Mouse (Mus musculus): Measurements from ENCODE around the gene Zbed3. TPM values are rescaled to one million over a fixed set of nuclear protein-coding genes. Genes with fewer than 3 reads are reported as not detected.
"Not testable (repeated sequence)": the region's sequence is repeated elsewhere in the genome, so short reads cannot be mapped to it uniquely, and the experiment has no call there.

Zbed3 gene
- polyA plus RNA-seq, 1 experiment from 2014 or later = 60.5 TPM

- Histone ChIP-seq H3K27ac (ENCODE audit: low read length) (no peak overlapping the region), H3K4me2 (replicated peaks; ENCODE audit: low read depth, low read length) (no peak overlapping the region), H3K36me3 (ENCODE audit: control insufficient read depth, insufficient read depth, low read length) (peaks cover 15% of the 10 kb centered on the region), H3K9ac (replicated peaks; ENCODE audit: low read depth, low read length) (no peak overlapping the region), H3K9me3 (ENCODE audit: control insufficient read depth, low read depth, low read length) (no peaks in the 10 kb centered on the region), H3K4me3 (ENCODE audit: low read depth, low read length) (no peak overlapping the region), H3K27me3 (ENCODE audit: control insufficient read depth, insufficient read depth, low read length) (no peaks in the 10 kb centered on the region), H3K4me1 (ENCODE audit: control insufficient read depth, insufficient read depth, low read length) (no peaks in the 10 kb centered on the region)
- WGBS = 23% methylated on average over 8 of the region's 8 CpGs
- peak; percentile 61; the same call in 1 of the 2 replicates for ATAC-seq (ENCODE audit: insufficient number of reproducible peaks, insufficient read depth, low FRiP score, low read depth)
These were observed 23.7 kb downstream of the Zbed3 start for GRCm38 (mm10) chr13:95347018-95347696.

- H3K4me1 ChIP-seq (ENCODE audit: control insufficient read depth, insufficient read depth, low read length) = no peaks in the 10 kb centered on the region
- H3K36me3 ChIP-seq (ENCODE audit: control insufficient read depth, insufficient read depth, low read length) = peaks cover 25% of the 10 kb centered on the region
- H3K9me3 ChIP-seq (ENCODE audit: control insufficient read depth, low read depth, low read length) = no peaks in the 10 kb centered on the region
- WGBS = 93% methylated on average over 3 of the region's 3 CpGs
- ATAC-seq (ENCODE audit: insufficient number of reproducible peaks, insufficient read depth, low FRiP score, low read depth) = no peak
- H3K9ac ChIP-seq (replicated peaks; ENCODE audit: low read depth, low read length) = no peak overlapping the region
- H3K27ac ChIP-seq (ENCODE audit: low read length) = no peak overlapping the region
- H3K4me3 ChIP-seq (ENCODE audit: low read depth, low read length) = no peak overlapping the region
- H3K27me3 ChIP-seq (ENCODE audit: control insufficient read depth, insufficient read depth, low read length) = no peaks in the 10 kb centered on the region
- H3K4me2 ChIP-seq (replicated peaks; ENCODE audit: low read depth, low read length) = no peak overlapping the region
These were observed 25.1 kb downstream of the Zbed3 start for GRCm38 (mm10) chr13:95348476-95348875.

- H3K9ac ChIP-seq (replicated peaks; ENCODE audit: low read depth, low read length) = no peak overlapping the region
- H3K4me1 ChIP-seq (ENCODE audit: control insufficient read depth, insufficient read depth, low read length) = no peaks in the 10 kb centered on the region
- H3K4me3 ChIP-seq (ENCODE audit: low read depth, low read length) = no peak overlapping the region
- H3K27ac ChIP-seq (ENCODE audit: low read length) = no peak overlapping the region
- peaks cover 74% of the 10 kb centered on the region for H3K36me3 ChIP-seq (ENCODE audit: control insufficient read depth, insufficient read depth, low read length)
- H3K9me3 ChIP-seq (ENCODE audit: control insufficient read depth, low read depth, low read length) = no peaks in the 10 kb centered on the region
- no peak for ATAC-seq (ENCODE audit: insufficient number of reproducible peaks, insufficient read depth, low FRiP score, low read depth)
- 90% methylated on average over 2 of the region's 2 CpGs for WGBS
- no peak overlapping the region for H3K4me2 ChIP-seq (replicated peaks; ENCODE audit: low read depth, low read length)
- no peaks in the 10 kb centered on the region for H3K27me3 ChIP-seq (ENCODE audit: control insufficient read depth, insufficient read depth, low read length)
These were observed 34.8 kb downstream of the Zbed3 start for GRCm38 (mm10) chr13:95358223-95358622.

GRCm38 (mm10) chr13:95363440-95363839 is 40.0 kb downstream of the Zbed3 start:
- no peak for ATAC-seq (ENCODE audit: insufficient number of reproducible peaks, insufficient read depth, low FRiP score, low read depth)
- Histone ChIP-seq H3K4me1 (ENCODE audit: control insufficient read depth, insufficient read depth, low read length) (no peaks in the 10 kb centered on the region), H3K4me3 (ENCODE audit: low read depth, low read length) (no peak overlapping the region), H3K4me2 (replicated peaks; ENCODE audit: low read depth, low read length) (no peak overlapping the region), H3K27ac (ENCODE audit: low read length) (no peak overlapping the region), H3K9ac (replicated peaks; ENCODE audit: low read depth, low read length) (no peak overlapping the region), H3K9me3 (ENCODE audit: control insufficient read depth, low read depth, low read length) (no peaks in the 10 kb centered on the region), H3K36me3 (ENCODE audit: control insufficient read depth, insufficient read depth, low read length) (peaks cover 61% of the 10 kb centered on the region), H3K27me3 (ENCODE audit: control insufficient read depth, insufficient read depth, low read length) (no peaks in the 10 kb centered on the region)
- WGBS = 79% methylated on average over 4 of the region's 4 CpGs

- no peaks in the 10 kb centered on the region for H3K27me3 ChIP-seq (ENCODE audit: control insufficient read depth, insufficient read depth, low read length)
- no peak overlapping the region for H3K9ac ChIP-seq (replicated peaks; ENCODE audit: low read depth, low read length)
- no peak overlapping the region for H3K27ac ChIP-seq (ENCODE audit: low read length)
- no peak overlapping the region for H3K4me2 ChIP-seq (replicated peaks; ENCODE audit: low read depth, low read length)
- H3K4me3 ChIP-seq (ENCODE audit: low read depth, low read length) = no peak overlapping the region
- no peaks in the 10 kb centered on the region for H3K4me1 ChIP-seq (ENCODE audit: control insufficient read depth, insufficient read depth, low read length)
- WGBS = 90% methylated on average over 8 of the region's 8 CpGs
- H3K9me3 ChIP-seq (ENCODE audit: control insufficient read depth, low read depth, low read length) = no peaks in the 10 kb centered on the region
- ATAC-seq (ENCODE audit: insufficient number of reproducible peaks, insufficient read depth, low FRiP score, low read depth) = no peak
- peaks cover 68% of the 10 kb centered on the region for H3K36me3 ChIP-seq (ENCODE audit: control insufficient read depth, insufficient read depth, low read length)
These were observed 42.9 kb downstream of the Zbed3 start for GRCm38 (mm10) chr13:95366356-95366755.

- Histone ChIP-seq H3K4me3 (ENCODE audit: low read depth, low read length) (peak within 1 kb of the TSS; percentile 99), H3K27me3 (ENCODE audit: control insufficient read depth, insufficient read depth, low read length) (no peaks in the 10 kb centered on the region), H3K9ac (replicated peaks; ENCODE audit: low read depth, low read length) (peak within 1 kb of the TSS; percentile 79), H3K4me1 (ENCODE audit: control insufficient read depth, insufficient read depth, low read length) (peaks cover 7% of the 10 kb centered on the region; the same call in 1 of the 2 replicates), H3K27ac (ENCODE audit: low read length) (peak within 1 kb of the TSS; percentile 79), H3K36me3 (ENCODE audit: control insufficient read depth, insufficient read depth, low read length) (peaks cover 11% of the 10 kb centered on the region), H3K9me3 (ENCODE audit: control insufficient read depth, low read depth, low read length) (no peaks in the 10 kb centered on the region), H3K4me2 (replicated peaks; ENCODE audit: low read depth, low read length) (peak within 1 kb of the TSS; percentile 86)
- ATAC-seq (ENCODE audit: insufficient number of reproducible peaks, insufficient read depth, low FRiP score, low read depth) = peak; percentile 95
- WGBS = under 1% methylated on average over 86 of the region's 86 CpGs
These were observed 51.5 kb downstream of the Zbed3 start, which contains the start of gene Aggf1 for GRCm38 (mm10) chr13:95374701-95375553. Gene Aggf1 (minus strand): TSS chr13:95375352.

- H3K9ac ChIP-seq (replicated peaks; ENCODE audit: low read depth, low read length) = 0 out of 2 replicates have a peak overlapping the region, but pooled peaks have one; percentile 79
- H3K4me3 ChIP-seq (ENCODE audit: low read depth, low read length) = peak overlapping the region; percentile 99
- WGBS = 24% methylated on average over 6 of the region's 6 CpGs
- no peaks in the 10 kb centered on the region for H3K27me3 ChIP-seq (ENCODE audit: control insufficient read depth, insufficient read depth, low read length)
- H3K27ac ChIP-seq (ENCODE audit: low read length) = no peak overlapping the region; the same call in 1 of the 2 replicates
- peaks cover 5% of the 10 kb centered on the region for H3K36me3 ChIP-seq (ENCODE audit: control insufficient read depth, insufficient read depth, low read length)
- ATAC-seq (ENCODE audit: insufficient number of reproducible peaks, insufficient read depth, low FRiP score, low read depth) = no peak
- peak overlapping the region; percentile 42 for H3K4me2 ChIP-seq (replicated peaks; ENCODE audit: low read depth, low read length)
- peaks cover 7% of the 10 kb centered on the region; the same call in 1 of the 2 replicates for H3K4me1 ChIP-seq (ENCODE audit: control insufficient read depth, insufficient read depth, low read length)
- H3K9me3 ChIP-seq (ENCODE audit: control insufficient read depth, low read depth, low read length) = no peaks in the 10 kb centered on the region
These were observed 52.1 kb downstream of the Zbed3 start for GRCm38 (mm10) chr13:95375554-95375914.

GRCm38 (mm10) chr13:95376689-95377289 is 53.4 kb downstream of the Zbed3 start:
- not testable (repeated sequence) for H3K4me3 ChIP-seq (ENCODE audit: low read depth, low read length); H3K36me3 ChIP-seq (ENCODE audit: control insufficient read depth, insufficient read depth, low read length); H3K4me1 ChIP-seq (ENCODE audit: control insufficient read depth, insufficient read depth, low read length); ATAC-seq (ENCODE audit: insufficient number of reproducible peaks, insufficient read depth, low FRiP score, low read depth); H3K9me3 ChIP-seq (ENCODE audit: control insufficient read depth, low read depth, low read length); H3K27ac ChIP-seq (ENCODE audit: low read length); H3K9ac ChIP-seq (replicated peaks; ENCODE audit: low read depth, low read length); H3K4me2 ChIP-seq (replicated peaks; ENCODE audit: low read depth, low read length); H3K27me3 ChIP-seq (ENCODE audit: control insufficient read depth, insufficient read depth, low read length)
- 94% methylated on average over 11 of the region's 11 CpGs for WGBS
